Mouse (Mus musculus) lung, adult 2 months (tissue): ENCODE measurements at regions not wholly inside any gene's neighbourhood (a gene's known extent, or its start where the extent isn't known, plus 50 kb on each side); places are given as distances from the start of the nearest gene placed in this dataset.
A peak's percentile ranks its signal among the peaks of the same experiment; 100 is the strongest.

Experiments used
- DNase-seq: peaks from one replicate; pipeline ENCODE4 v3.0.0; 2022
- H3K4me1 ChIP-seq: fragments of 200-500 bp; 2 replicates; pipeline ENCODE4 v1.6.1; 2011; ENCODE audit warnings: low read length; ENCODE audit not compliant: control insufficient read depth, insufficient read depth
- H3K4me3 ChIP-seq: fragments of 200-500 bp; replicated peaks from 2 replicates; pipeline ENCODE3; 2011; ENCODE audit warnings: low read depth, mild to moderate bottlenecking, control low read depth, low read length; ENCODE audit errors: extremely low read depth
- CTCF ChIP-seq: fragments of 200-500 bp; IDR thresholded peaks from 2 replicates; pipeline ENCODE4 v1.5.1; 2011; ENCODE audit warnings: mild to moderate bottlenecking, low read length, control low read depth; ENCODE audit not compliant: insufficient read depth
- POLR2A ChIP-seq: fragments of 200-500 bp; IDR thresholded peaks from 2 replicates; pipeline ENCODE4 v1.6.1; 2011; ENCODE audit warnings: low read depth, mild to moderate bottlenecking, control low read depth, low read length, borderline replicate concordance; ENCODE audit errors: extremely low read depth
- WGBS: fragments of 180-500 bp; shearing (Covaris S2); methylation state at CpG from one replicate; pipeline ENCODE4 v1.1.7; 2018; 5-methylcytosine and 5-hydroxymethylcytosine counted together

- DNase-seq, result no peak
- WGBS, result 90% methylated on average over 2 of the region's 2 CpGs
- Histone ChIP-seq H3K4me1 (no peaks in the 10 kb centered on the region; the same call in 1 of the 2 replicates), H3K4me3 (no peak overlapping the region)
- no peak for TF ChIP-seq POLR2A
- no peak for TF ChIP-seq CTCF
These were observed 66.5 kb upstream of the Sh3bp4 start for GRCm38 (mm10) chr1:89003752-89004151.

- H3K4me1 ChIP-seq, result 0 out of 2 replicates have a peak, but pooled peaks cover 4% of the 10 kb centered on the region
- no peak for DNase-seq
- 90% methylated on average over 7 of the region's 7 CpGs for WGBS
- TF ChIP-seq CTCF (no peak), POLR2A (no peak)
- no peak overlapping the region for H3K4me3 ChIP-seq
These were observed 62.7 kb upstream of the Sh3bp4 start for GRCm38 (mm10) chr1:89007476-89007875.

- 56% methylated on average over 2 of the region's 2 CpGs for WGBS
- Histone ChIP-seq H3K4me3 (no peak overlapping the region), H3K4me1 (0 out of 2 replicates have a peak, but pooled peaks cover 4% of the 10 kb centered on the region)
- no peak for DNase-seq
- no peak for TF ChIP-seq CTCF
- TF ChIP-seq POLR2A, result no peak
These were observed 60.0 kb upstream of the Sh3bp4 start for GRCm38 (mm10) chr1:89010170-89010569.

GRCm38 (mm10) chr1:89011454-89011853, 58.8 kb upstream of the Sh3bp4 start:
- Histone ChIP-seq H3K4me1 (0 out of 2 replicates have a peak, but pooled peaks cover 4% of the 10 kb centered on the region), H3K4me3 (no peak overlapping the region)
- DNase-seq, result no peak
- WGBS, result 51% methylated on average over 7 of the region's 7 CpGs
- no peak for TF ChIP-seq POLR2A
- TF ChIP-seq CTCF, result no peak

GRCm38 (mm10) chr1:89015385-89015784, 54.8 kb upstream of the Sh3bp4 start:
- no peaks in the 10 kb centered on the region for H3K4me1 ChIP-seq
- no peak overlapping the region for H3K4me3 ChIP-seq
- TF ChIP-seq CTCF (no peak), POLR2A (peak; percentile 28; the same call in 1 of the 2 replicates)
- WGBS, result 35% methylated on average over 12 of the region's 12 CpGs
- peak; percentile 71 for DNase-seq

GRCm38 (mm10) chr1:89015845-89016244, 54.4 kb upstream of the Sh3bp4 start:
- 53% methylated on average over 10 of the region's 10 CpGs for WGBS
- no peaks in the 10 kb centered on the region for H3K4me1 ChIP-seq
- no peak overlapping the region for H3K4me3 ChIP-seq
- no peak for TF ChIP-seq POLR2A
- TF ChIP-seq CTCF, result no peak
- peak; percentile 17 for DNase-seq

GRCm38 (mm10) chr1:89019778-89020373, 50.3 kb upstream of the Sh3bp4 start:
- 85% methylated on average over 4 of the region's 4 CpGs for WGBS
- Histone ChIP-seq H3K4me1 (no peaks in the 10 kb centered on the region), H3K4me3 (no peak overlapping the region)
- no peak for DNase-seq
- TF ChIP-seq CTCF (no peak), POLR2A (no peak)
